Mouse (Mus musculus) neutrophil, adult 5-6 weeks (primary cell): ENCODE measurements around the gene Epn1. TPM values are rescaled to one million over a fixed set of nuclear protein-coding genes. Genes with fewer than 3 reads are reported as not detected.
A peak's percentile ranks its signal among the peaks of the same experiment; 100 is the strongest.
"Not testable (repeated sequence)": the region's sequence is repeated elsewhere in the genome, so short reads cannot be mapped to it uniquely, and the experiment has no call there.

Experiments
- ATAC-seq: fragments of 151-379, 151-347 bp; 2 replicates; pipeline ENCODE4 v1.8.0; 2017; ENCODE audit warnings: mild to moderate bottlenecking, moderate TSS enrichment; ENCODE audit not compliant: insufficient number of reproducible peaks, poor library complexity, low FRiP score, severe bottlenecking; ENCODE audit errors: extremely low read depth
- total RNA-seq: library from RNA; stranded (forward); fragments of 200-1000 nt; gene quantifications from 2 replicates; pipeline ENCODE4 v1.2.3, GENCODE M21; 2017

Epn1 gene
- total RNA-seq, 1 experiment from 2014 or later = 118 TPM

- ATAC-seq = no peak
These were observed 23.3 kb upstream of the Epn1 start for GRCm38 (mm10) chr7:5056651-5057263.

DNA sequence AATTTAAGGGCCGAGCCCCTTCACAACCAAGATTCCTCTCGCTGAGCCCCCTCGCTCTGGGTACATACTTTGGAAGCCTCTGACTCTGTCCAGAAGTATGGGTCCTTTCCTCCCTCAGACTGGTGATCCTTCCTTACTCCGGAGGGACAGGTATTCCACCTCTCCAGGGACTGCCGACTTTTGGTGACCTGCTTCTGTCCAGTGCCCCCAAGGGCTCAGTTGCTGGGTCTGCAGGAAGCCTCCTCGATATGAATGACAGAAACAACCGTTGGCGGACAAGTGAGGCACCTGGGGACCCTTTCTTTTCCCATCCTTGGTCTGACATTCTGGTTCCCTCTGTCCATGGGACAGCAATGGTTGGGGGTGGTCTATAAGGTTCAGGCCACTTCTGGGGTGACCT is 22.7 kb upstream of the Epn1 start:
- no peak for ATAC-seq

DNA sequence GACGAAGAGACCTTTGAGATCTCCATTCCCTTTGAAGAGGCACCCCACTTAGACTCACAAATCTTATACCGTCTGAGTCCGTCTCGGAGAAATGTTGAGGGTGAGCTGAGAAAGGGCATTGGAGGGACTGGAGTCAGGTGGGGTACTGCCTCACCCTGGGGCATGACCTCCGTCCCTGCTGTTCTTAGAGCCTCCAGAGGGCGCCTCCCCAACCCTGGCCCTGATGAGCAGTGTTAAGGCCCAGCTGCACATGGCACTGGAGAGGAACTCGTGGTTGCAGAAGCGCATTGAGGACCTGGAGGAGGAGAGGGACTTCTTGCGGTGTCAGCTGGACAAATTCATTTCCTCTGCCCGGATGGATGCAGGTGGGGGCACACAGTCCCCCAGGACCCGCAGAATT is 22.2 kb upstream of the Epn1 start:
- ATAC-seq = no peak

DNA sequence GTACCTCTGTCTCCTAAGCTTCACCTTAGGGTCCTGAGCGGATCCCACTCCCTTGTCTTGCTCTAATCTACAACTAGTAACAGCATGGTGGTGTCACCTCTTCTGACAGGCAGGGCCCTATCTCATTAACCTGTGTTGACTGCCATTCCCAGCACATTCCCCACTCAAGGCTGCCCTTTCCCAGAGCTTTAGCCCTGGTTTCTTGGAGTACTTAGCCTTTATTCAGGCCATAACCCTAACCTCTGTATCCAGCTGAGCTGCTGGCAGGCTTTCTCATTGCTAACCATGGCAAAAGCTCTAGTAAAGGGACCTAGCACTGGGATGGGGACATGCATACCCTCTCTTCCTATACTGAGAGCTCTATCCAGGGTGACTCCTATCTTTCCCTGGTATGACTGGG is 21.4 kb upstream of the Epn1 start:
- no peak for ATAC-seq

- no peak for ATAC-seq
These were observed 20.6 kb upstream of the Epn1 start for GRCm38 (mm10) chr7:5059421-5059820.

DNA sequence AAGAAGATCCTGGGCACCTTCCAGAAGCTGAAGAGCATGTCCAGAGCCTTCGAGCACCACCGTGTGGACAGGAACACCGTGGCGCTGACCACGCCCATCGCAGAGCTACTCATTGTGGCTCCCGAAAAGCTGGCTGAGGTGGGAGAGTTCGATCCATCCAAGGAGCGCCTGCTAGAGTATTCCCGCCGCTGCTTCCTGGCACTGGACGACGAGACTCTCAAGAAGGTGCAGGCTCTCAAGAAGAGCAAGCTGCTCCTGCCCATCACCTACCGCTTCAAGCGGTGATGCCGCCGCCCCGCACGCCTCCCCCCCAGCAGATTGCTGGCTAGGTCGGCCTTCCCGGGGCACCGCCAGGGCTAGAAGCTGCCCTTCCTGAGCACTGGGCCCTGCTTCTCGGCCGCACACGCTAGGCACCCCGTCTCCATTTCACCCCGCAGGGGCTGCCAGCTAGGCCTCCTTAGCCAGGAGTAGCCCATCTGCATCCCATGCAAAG is 19.8 kb upstream of the Epn1 start:
- ATAC-seq = peak; percentile 34; the same call in 1 of the 2 replicates

DNA sequence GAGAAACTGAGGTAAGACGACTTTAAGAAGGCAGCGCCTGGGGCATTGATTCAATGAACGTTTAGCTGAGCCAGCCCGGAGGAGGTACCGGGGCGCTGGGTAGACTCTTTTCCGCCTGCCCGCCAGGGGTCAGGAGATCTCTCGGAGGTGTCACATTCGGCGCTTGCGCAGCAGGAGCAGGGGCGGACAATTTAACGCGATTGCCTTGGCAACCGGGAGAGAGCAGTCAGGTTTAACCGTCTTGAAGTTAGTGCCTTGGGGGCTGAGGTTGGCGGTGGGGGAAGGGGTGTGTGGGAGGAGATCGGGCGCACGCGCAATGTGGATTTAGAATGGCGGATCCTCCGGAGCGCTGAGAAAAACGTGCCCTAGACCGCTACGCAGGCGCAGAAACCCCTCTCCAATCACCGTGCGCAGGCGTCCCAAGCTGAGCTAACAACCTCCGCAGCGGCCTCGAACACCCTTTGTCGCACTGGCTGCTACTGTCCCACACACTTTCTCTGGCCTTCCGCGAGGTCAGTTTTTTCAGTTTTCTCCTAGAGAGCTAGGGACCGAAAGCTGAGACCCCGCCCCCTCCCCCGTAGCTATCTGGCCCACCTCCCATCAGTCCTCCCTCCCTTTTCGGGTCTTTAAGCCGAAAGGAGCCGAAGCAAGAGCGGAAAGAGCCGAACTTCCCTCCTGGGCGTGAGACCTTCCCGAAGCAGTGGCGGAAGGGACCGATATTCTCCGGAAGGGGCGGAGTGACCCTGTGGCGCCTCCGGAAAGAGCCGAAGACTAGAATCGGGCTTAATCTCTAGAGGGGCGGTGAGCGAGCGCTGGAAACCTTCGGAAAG is 18.9 kb upstream of the Epn1 start:
- peak; percentile 75 for ATAC-seq

- ATAC-seq = peak; percentile 36
These were observed 18.2 kb upstream of the Epn1 start, which contains the start of gene U2af2 for GRCm38 (mm10) chr7:5061774-5062359. U2af2 (plus strand) TSS chr7:5062143.

GRCm38 (mm10) chr7:5062360-5063001 is 17.6 kb upstream of the Epn1 start:
- no peak for ATAC-seq

DNA sequence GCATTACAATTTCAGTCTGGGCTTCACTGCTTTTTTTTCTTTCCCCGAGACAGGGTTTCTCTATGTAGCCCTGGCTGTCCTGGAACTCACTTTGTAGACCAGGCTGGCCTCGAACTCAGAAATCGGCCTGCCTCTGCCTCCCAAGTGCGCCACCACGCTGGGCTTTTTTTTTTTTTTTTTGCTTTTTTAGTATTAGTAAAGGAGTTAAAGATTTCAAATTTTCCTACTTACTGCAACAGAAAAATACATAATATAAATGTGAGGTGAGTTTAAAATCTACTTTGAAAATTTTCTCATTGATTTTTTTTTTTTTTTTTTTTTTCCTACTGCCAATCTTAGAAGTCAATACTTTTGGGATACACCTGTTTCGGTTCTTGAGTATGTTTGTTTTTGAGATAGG is 15.1 kb upstream of the Epn1 start:
- ATAC-seq = no peak

DNA sequence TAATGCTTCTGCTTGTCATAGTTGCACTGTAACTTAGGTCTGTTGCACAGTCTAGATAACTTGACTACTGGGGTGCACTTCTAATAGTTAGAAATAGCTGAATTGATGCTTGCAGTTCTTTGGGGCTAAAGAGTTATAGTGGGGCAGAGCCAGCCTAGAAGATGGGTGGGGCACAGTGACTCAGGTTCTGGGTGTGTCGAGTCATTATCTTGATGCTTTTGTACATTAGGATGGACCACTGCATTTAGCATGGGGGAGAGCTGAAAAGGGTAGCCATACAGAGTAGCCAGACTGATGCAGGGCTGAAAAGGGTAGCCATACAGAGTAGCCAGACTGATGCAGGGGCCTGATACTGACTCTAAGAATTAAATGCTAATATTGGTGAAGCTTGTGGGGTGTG is 6.4 kb upstream of the Epn1 start:
- no peak for ATAC-seq

- no peak for ATAC-seq
These were observed 5.1 kb upstream of the Epn1 start for GRCm38 (mm10) chr7:5074984-5075383.

GRCm38 (mm10) chr7:5076931-5077330 is 3.1 kb upstream of the Epn1 start:
- ATAC-seq = no peak

DNA sequence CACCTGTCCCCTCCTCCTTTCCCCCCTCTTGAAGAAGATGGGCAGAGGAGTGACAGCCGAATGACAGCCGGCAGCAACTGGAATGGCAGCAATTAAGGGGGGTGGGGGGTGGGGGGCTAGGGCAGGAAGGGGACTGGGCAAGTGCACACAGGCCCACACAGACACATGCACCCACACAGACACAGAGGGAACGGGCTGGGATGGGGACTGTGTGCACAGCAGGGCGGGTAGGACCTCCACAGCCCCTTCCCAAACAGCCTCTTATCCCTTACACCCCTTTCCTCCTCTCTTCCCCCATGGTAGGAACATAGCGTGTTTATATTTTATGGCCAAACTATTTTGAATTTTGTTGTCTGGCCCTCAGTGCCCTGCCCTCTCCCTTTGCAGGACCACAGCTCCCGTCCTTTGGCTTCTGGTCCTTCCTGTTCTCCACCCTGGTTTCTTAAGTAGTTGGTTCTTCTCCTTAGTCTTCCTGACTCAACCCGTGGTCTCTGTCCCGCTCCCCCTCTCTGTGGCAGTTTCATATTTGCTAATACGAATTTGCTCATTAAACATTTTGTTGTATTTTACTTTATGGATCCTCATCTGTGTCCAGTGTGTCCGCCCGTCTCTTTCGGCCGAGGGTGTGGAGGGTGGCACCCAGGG is 548 bp upstream of the Epn1 start:
- not testable (repeated sequence) for ATAC-seq

DNA sequence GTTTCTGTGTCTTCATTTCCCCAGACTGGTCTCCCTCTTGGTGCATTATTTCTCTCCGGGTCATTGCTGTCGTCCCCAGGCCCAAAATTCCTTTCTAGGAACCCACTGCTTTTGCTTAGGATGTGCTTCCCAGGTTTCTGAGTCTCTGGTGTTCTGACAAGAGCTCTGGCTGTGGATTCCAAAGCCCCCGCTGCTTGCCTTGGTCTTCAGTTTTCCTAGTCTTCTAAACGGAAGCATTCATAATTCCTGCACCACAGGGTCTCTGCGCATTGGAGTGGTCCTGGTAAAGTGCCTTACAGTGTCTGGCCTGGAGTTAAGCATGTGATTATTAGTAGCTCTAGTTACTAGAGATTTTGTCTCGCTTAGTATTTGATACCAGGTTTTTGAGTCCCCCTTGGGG is 780 bp downstream of the Epn1 start:
- no peak for ATAC-seq

DNA sequence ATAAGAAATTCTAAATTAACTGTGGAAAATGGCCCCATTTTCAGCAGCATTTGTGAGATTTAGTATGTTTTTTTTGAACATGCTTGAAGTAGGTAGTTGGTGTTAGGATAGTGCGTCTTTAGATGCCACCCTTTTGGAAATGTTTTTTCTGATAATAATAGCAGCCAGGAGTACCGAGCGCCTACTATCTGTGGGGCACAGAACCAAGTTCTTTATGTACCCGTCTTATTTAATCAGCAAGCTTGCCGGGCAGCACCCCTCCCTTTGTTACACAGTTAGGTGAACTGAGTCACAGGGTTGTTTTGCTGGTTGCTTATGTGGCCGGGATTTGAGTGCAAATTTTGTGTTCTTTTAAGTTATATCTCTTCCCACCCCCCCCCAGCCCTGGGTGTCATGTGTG is 1.2 kb downstream of the Epn1 start:
- ATAC-seq = no peak

- ATAC-seq = no peak
These were observed 1.9 kb downstream of the Epn1 start for GRCm38 (mm10) chr7:5081939-5082338.

DNA sequence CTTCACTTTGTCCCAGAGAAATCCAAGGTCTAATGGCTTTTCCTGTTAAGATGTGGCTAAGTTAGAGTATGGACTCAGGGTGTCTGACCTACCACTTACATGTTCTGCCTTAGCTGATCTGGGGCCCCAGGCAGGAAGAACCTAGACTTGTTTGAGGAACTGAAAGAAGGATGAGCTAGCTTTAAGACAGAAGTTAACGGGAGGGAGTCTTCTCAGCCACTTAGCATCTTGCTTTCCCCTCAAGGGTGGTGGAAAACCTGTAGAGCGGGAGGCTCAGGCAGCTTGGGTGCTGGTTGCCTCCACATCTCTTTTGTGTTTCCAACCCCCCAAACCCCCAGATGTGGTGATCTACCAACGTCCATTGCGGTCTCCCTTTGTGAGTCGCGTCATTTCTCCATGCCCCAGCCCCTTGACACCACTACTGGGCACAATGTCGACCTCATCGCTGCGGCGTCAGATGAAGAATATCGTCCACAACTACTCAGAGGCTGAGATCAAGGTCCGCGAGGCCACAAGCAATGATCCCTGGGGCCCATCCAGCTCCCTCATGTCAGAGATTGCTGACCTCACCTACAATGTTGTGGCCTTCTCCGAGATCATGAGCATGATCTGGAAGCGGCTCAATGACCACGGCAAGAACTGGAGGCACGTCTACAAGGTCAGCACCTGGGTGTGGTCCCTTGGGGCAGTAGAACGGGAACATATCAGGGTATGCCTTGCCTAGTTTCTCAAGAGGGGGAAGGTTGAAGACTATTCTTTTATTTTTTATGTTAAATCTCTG is 3.5 kb downstream of the Epn1 start:
- ATAC-seq = peak; percentile 58
